Mouse (Mus musculus): Measurements from ENCODE around the gene Pdxdc1. TPM values are rescaled to one million over a fixed set of nuclear protein-coding genes. Genes with fewer than 3 reads are reported as not detected.
"Not testable (repeated sequence)": the region's sequence is repeated elsewhere in the genome, so short reads cannot be mapped to it uniquely, and the experiment has no call there.

The Pdxdc1 gene
- polyA plus RNA-seq, 1 experiment from 2014 or later, result 48.2 TPM

DNA sequence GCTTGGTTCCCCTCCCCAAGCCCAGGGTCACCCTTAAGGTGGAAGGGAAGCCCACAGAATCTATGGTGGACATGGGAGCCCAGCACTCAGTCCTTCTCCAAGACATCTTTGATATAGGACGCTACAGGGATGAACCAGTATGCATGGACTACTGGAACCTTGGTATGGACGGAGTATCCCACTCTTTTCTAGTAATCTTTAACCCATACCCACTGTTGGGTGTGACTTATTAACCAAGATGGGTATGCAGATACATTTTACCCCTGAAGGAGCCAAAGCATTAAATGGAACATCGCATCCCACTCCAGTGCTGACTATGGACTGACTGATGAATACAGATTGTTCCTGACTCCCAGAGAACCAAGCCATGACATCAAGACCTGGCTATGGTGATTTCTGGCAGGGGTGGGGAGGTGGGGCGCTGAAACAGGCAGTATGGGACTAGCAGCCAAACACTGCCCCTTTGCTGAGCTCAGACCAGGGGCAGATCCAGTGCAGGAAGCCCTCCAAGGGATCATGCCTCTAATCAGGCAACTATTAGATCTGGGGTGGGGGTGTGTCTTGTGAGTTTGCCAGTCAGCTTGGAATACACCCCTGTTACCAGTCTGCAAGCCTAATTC lies 24.6 kb upstream of the Pdxdc1 start:
- no peak overlapping the region for H3K4me3 ChIP-seq (ENCODE audit: low read depth, low read length)
- DNase-seq (ENCODE audit: low spot score), result no peak
- WGBS, result 79% methylated on average over 4 of the region's 4 CpGs
- H3K9ac ChIP-seq (ENCODE audit: low read depth, low read length), result no peak overlapping the region
- H3K36me3 ChIP-seq (ENCODE audit: control insufficient read depth, insufficient read depth, low read length), result no peaks in the 10 kb centered on the region
- H3K4me1 ChIP-seq (replicated peaks; ENCODE audit: control insufficient read depth, insufficient read depth, low read length), result no peaks in the 10 kb centered on the region
- H3K9me3 ChIP-seq (ENCODE audit: control insufficient read depth, low read length), result no peaks in the 10 kb centered on the region
- H3K27me3 ChIP-seq (replicated peaks; ENCODE audit: control insufficient read depth, insufficient read depth, low read length), result no peaks in the 10 kb centered on the region
- no peak overlapping the region for H3K27ac ChIP-seq (ENCODE audit: low read depth, low read length)
- no peak for ATAC-seq (replicated peaks; ENCODE audit: low FRiP score)
- no peak overlapping the region for H3K4me2 ChIP-seq

DNA sequence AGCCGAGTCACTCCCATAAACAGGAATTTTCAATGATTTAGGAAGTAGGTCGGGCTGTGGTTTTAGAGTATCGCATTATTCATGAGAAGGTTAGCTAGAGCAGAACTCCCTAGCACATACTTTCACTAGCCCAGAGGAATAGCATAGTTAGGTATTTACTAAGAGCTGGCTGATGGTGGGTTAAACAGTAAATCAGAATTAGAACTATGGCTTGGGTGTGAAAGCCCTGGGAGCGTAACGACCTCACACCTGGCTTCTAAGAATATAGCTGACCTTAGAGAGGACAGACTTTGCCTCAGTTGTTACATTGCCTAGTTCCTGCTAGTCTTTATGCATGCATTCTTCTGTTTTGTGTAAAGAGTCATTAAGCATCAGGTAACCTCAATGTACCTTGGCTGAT lies 20.0 kb upstream of the Pdxdc1 start:
- H3K36me3 ChIP-seq (ENCODE audit: control insufficient read depth, insufficient read depth, low read length); H3K27me3 ChIP-seq (replicated peaks; ENCODE audit: control insufficient read depth, insufficient read depth, low read length); H3K27ac ChIP-seq (ENCODE audit: low read depth, low read length); H3K4me3 ChIP-seq (ENCODE audit: low read depth, low read length); DNase-seq (ENCODE audit: low spot score); H3K9ac ChIP-seq (ENCODE audit: low read depth, low read length); ATAC-seq (replicated peaks; ENCODE audit: low FRiP score); H3K4me1 ChIP-seq (replicated peaks; ENCODE audit: control insufficient read depth, insufficient read depth, low read length); H3K9me3 ChIP-seq (ENCODE audit: control insufficient read depth, low read length); H3K4me2 ChIP-seq: not testable (repeated sequence)
- WGBS, result 90% methylated on average over 5 of the region's 5 CpGs

DNA sequence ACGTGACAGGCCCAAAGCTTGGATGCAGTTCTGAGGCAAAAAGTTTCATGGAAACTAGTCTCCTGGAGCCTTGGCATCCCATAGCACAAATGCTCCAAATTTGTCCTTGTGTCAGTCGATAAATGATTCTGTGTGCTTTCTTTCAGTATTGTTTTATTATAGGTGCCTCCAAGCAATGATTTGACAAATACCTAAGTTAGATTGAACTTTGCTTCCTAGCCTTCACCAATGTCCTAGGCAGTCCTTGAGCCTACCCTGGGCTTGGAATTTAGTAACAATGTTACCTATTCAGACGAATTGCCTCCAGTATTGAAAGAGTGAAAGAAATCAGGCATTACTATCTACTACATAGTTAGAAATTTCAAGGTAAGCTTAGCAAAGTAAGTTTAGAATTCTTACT lies 19.6 kb upstream of the Pdxdc1 start:
- H3K4me2 ChIP-seq; H3K27ac ChIP-seq (ENCODE audit: low read depth, low read length); H3K36me3 ChIP-seq (ENCODE audit: control insufficient read depth, insufficient read depth, low read length); H3K4me1 ChIP-seq (replicated peaks; ENCODE audit: control insufficient read depth, insufficient read depth, low read length); H3K27me3 ChIP-seq (replicated peaks; ENCODE audit: control insufficient read depth, insufficient read depth, low read length); H3K9me3 ChIP-seq (ENCODE audit: control insufficient read depth, low read length); DNase-seq (ENCODE audit: low spot score); H3K9ac ChIP-seq (ENCODE audit: low read depth, low read length); H3K4me3 ChIP-seq (ENCODE audit: low read depth, low read length); ATAC-seq (replicated peaks; ENCODE audit: low FRiP score): not testable (repeated sequence)
- WGBS, result 84% methylated on average over 3 of the region's 3 CpGs

DNA sequence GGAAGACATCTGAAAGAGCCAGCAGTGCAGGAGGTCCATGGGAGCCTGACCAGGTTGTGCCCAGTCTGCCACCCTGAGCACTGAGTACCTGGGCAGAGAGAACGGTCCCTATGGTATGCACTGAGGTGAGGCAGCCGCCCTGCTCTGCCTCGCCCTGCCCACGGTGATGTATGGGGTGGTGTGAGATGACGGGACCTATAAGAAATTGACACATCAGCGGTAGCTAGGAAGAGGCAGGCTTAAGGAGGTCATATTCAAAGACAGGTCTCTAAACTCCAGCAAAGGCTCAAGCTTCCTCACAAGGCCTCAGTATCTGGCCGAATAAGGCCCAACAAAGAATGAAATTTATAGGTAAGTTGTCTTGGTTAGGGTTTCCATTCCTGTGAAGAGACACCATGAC lies 18.9 kb upstream of the Pdxdc1 start:
- DNase-seq (ENCODE audit: low spot score) (no peak), ATAC-seq (replicated peaks; ENCODE audit: low FRiP score) (no peak)
- Histone ChIP-seq H3K4me3 (ENCODE audit: low read depth, low read length) (no peak overlapping the region), H3K9me3 (ENCODE audit: control insufficient read depth, low read length) (no peaks in the 10 kb centered on the region), H3K9ac (ENCODE audit: low read depth, low read length) (no peak overlapping the region), H3K27ac (ENCODE audit: low read depth, low read length) (no peak overlapping the region), H3K4me1 (replicated peaks; ENCODE audit: control insufficient read depth, insufficient read depth, low read length) (no peaks in the 10 kb centered on the region), H3K4me2 (no peak overlapping the region), H3K36me3 (ENCODE audit: control insufficient read depth, insufficient read depth, low read length) (no peaks in the 10 kb centered on the region), H3K27me3 (replicated peaks; ENCODE audit: control insufficient read depth, insufficient read depth, low read length) (no peaks in the 10 kb centered on the region)
- 90% methylated on average over 7 of the region's 7 CpGs for WGBS

DNA sequence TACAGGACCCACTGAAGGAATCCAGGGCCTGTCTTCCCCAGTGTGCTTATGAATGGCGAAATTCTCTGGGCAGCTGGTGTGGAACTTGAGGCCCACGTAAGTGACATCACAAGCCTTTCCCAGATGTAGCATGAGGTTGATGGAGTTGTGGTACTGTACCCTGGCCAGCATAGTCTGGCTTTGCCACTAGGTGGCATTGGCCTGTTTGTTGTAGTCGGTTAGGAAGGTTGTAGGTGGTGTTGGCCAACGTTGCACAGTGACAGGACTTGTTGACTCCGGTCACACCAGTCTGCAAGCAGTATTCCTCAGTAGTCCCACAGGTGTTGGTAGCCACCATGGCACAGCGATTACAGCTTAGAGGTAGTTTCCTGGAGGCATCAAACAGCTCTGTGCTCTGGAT lies 18.1 kb upstream of the Pdxdc1 start:
- no peak overlapping the region for H3K4me3 ChIP-seq (ENCODE audit: low read depth, low read length)
- H3K9ac ChIP-seq (ENCODE audit: low read depth, low read length), result no peak overlapping the region
- ATAC-seq (replicated peaks; ENCODE audit: low FRiP score) (no peak), DNase-seq (ENCODE audit: low spot score) (no peak)
- H3K27me3 ChIP-seq (replicated peaks; ENCODE audit: control insufficient read depth, insufficient read depth, low read length), result no peaks in the 10 kb centered on the region
- no peak overlapping the region for H3K27ac ChIP-seq (ENCODE audit: low read depth, low read length)
- no peaks in the 10 kb centered on the region for H3K9me3 ChIP-seq (ENCODE audit: control insufficient read depth, low read length)
- WGBS, result 82% methylated on average over 6 of the region's 6 CpGs
- H3K4me2 ChIP-seq, result no peak overlapping the region
- no peaks in the 10 kb centered on the region for H3K36me3 ChIP-seq (ENCODE audit: control insufficient read depth, insufficient read depth, low read length)
- no peaks in the 10 kb centered on the region for H3K4me1 ChIP-seq (replicated peaks; ENCODE audit: control insufficient read depth, insufficient read depth, low read length)

DNA sequence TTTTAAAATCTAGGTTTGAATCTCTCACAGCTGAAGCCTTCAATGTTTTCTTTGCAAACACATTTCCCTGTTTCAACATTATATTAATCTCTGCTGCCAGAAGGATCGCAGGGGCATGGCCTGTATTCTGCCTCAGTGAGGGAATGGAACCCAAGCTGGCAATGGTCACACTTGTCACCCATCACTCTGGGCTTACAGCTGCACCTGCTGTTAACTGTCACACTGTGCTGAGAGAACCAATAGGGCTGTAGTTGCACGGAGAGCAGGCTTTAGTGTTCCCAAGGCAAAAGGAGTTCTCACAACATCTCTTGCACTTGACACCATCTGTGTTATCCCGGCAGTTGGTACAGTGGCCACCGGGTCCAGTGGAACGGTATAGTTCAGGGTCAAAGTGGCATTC lies 17.2 kb upstream of the Pdxdc1 start:
- no peak overlapping the region for H3K27ac ChIP-seq (ENCODE audit: low read depth, low read length)
- no peak overlapping the region for H3K9ac ChIP-seq (ENCODE audit: low read depth, low read length)
- H3K27me3 ChIP-seq (replicated peaks; ENCODE audit: control insufficient read depth, insufficient read depth, low read length), result no peaks in the 10 kb centered on the region
- H3K36me3 ChIP-seq (ENCODE audit: control insufficient read depth, insufficient read depth, low read length), result no peaks in the 10 kb centered on the region
- H3K4me1 ChIP-seq (replicated peaks; ENCODE audit: control insufficient read depth, insufficient read depth, low read length), result no peaks in the 10 kb centered on the region
- H3K4me2 ChIP-seq, result no peak overlapping the region
- H3K9me3 ChIP-seq (ENCODE audit: control insufficient read depth, low read length), result no peaks in the 10 kb centered on the region
- WGBS, result 95% methylated on average over 5 of the region's 5 CpGs
- no peak for DNase-seq (ENCODE audit: low spot score)
- no peak overlapping the region for H3K4me3 ChIP-seq (ENCODE audit: low read depth, low read length)
- no peak for ATAC-seq (replicated peaks; ENCODE audit: low FRiP score)

DNA sequence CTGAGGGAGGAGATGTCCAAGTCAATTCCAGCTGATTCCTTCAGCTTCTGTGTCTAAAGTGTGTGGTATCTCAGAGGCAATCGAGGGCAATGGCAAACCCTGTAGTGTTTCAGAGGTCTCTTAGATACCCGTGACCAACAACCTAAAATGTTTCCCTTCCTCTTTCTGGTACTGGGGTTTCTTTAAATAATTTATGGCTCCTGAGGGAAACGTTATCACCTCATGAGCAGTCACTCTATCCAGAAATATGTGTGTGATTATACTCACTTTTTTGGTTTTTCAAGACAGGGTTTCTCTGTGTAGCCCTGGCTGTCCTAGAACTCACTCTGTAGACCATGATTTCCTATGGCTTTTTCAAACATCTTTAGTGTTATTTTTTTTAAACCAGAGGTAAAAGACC lies 4.4 kb upstream of the Pdxdc1 start:
- Histone ChIP-seq H3K27me3 (replicated peaks; ENCODE audit: control insufficient read depth, insufficient read depth, low read length) (no peaks in the 10 kb centered on the region), H3K4me2 (no peak overlapping the region), H3K9ac (ENCODE audit: low read depth, low read length) (no peak overlapping the region), H3K36me3 (ENCODE audit: control insufficient read depth, insufficient read depth, low read length) (no peaks in the 10 kb centered on the region), H3K4me3 (ENCODE audit: low read depth, low read length) (no peak overlapping the region), H3K9me3 (ENCODE audit: control insufficient read depth, low read length) (no peaks in the 10 kb centered on the region), H3K27ac (ENCODE audit: low read depth, low read length) (no peak overlapping the region), H3K4me1 (replicated peaks; ENCODE audit: control insufficient read depth, insufficient read depth, low read length) (no peaks in the 10 kb centered on the region)
- no peak for DNase-seq (ENCODE audit: low spot score)
- WGBS, result 64% methylated on average over 3 of the region's 3 CpGs
- ATAC-seq (replicated peaks; ENCODE audit: low FRiP score), result no peak

DNA sequence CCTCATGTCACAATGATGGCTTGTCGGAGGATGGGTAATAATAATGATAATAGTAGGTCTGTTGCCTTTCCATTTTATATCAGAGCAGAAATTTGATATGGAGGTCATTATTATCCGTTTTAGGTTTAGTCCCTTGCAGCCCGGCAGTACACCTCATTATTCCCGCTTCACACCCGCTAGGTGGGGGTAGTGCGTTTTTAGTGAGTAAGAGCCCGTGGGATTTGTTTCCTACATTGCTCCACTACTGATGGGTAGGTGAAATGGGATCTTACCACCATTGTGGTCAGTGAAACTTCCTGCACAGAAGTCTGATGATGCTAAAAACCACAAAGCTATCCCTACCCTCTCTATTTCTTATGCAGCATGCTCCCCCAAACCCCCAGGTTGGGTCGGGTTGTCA lies 557 bp upstream of the Pdxdc1 start:
- Histone ChIP-seq H3K9me3 (ENCODE audit: control insufficient read depth, low read length) (no peaks in the 10 kb centered on the region), H3K4me3 (ENCODE audit: low read depth, low read length) (peak overlapping the region; percentile 82), H3K36me3 (ENCODE audit: control insufficient read depth, insufficient read depth, low read length) (no peaks in the 10 kb centered on the region), H3K27me3 (replicated peaks; ENCODE audit: control insufficient read depth, insufficient read depth, low read length) (no peaks in the 10 kb centered on the region), H3K27ac (ENCODE audit: low read depth, low read length) (no peak overlapping the region; the same call in 1 of the 2 replicates), H3K4me1 (replicated peaks; ENCODE audit: control insufficient read depth, insufficient read depth, low read length) (peaks cover 12% of the 10 kb centered on the region; the same call in 1 of the 2 replicates), H3K9ac (ENCODE audit: low read depth, low read length) (peak overlapping the region; percentile 83), H3K4me2 (peak overlapping the region; percentile 81)
- 4% methylated on average over 8 of the region's 8 CpGs for whole genome bisulfite sequencing
- DNase-seq (ENCODE audit: low spot score) (no peak), ATAC-seq (replicated peaks; ENCODE audit: low FRiP score) (peak; percentile 75)

DNA sequence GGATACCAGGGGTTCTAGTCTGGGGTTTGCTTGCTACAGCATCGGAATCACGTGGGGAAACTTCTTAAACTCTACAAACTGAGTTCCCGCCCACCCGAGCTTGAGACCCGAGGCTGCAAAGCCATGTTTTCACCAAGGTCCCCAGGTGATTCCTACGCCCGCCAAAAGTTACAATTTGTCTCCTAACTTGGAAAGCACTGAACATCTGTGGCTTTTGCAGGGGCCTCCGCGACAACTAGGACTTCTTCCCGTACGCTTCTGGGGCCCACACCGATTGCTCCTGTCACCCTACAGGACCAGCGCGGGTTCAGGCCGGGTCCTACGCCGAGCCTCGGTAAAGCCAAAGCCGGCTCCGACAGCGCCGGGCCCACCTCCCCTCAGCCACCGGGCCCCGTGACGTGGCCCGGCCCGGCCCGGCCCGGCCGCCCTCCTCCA lies 517 bp downstream of the Pdxdc1 start:
- under 1% methylated on average over 30 of the region's 30 CpGs for WGBS
- ATAC-seq (replicated peaks; ENCODE audit: low FRiP score) (peak; percentile 59), DNase-seq (ENCODE audit: low spot score) (peak; percentile 65)
- Histone ChIP-seq H3K9ac (ENCODE audit: low read depth, low read length) (peak overlapping the region; percentile 83), H3K4me1 (replicated peaks; ENCODE audit: control insufficient read depth, insufficient read depth, low read length) (peaks cover 12% of the 10 kb centered on the region; the same call in 1 of the 2 replicates), H3K4me3 (ENCODE audit: low read depth, low read length) (peak overlapping the region; percentile 82), H3K9me3 (ENCODE audit: control insufficient read depth, low read length) (no peaks in the 10 kb centered on the region), H3K4me2 (peak overlapping the region; percentile 81), H3K36me3 (ENCODE audit: control insufficient read depth, insufficient read depth, low read length) (no peaks in the 10 kb centered on the region), H3K27me3 (replicated peaks; ENCODE audit: control insufficient read depth, insufficient read depth, low read length) (no peaks in the 10 kb centered on the region), H3K27ac (ENCODE audit: low read depth, low read length) (peak overlapping the region; percentile 54; the same call in 1 of the 2 replicates)

All from liver, embryonic 11.5 days (tissue).